Mouse (Mus musculus) embryo, embryonic 11 days (tissue): ENCODE results near the gene Sdsl.

Source experiments
- DNase-seq: peaks from one replicate; pipeline ENCODE4 v3.0.0-alpha.2; 2015

The Sdsl gene

DNA sequence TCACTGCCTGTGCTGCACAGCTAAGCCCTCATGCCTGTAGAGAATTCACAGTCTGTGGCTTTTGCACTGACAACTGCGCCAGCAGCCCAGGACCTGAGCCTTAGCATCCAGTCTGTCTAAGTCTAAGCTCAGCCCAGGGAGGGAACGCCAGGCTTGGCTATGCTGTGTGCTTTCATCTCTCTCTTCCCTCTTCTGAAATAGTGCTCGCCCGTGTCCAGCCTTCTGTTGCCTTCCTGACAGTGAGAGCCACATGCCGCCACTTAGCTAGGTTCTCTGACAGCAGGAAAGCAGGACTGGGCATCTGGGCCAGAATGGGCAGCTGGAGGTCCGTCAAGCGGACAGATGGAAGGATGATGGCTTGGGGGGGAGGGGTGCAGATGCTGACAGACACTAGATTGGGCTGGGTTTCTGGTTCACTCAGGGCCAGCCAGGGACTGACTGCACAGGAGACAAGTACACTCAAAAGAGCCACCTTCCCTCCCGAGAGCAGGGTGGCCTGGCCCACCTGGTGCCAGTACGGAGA lies 21.3 kb upstream of the Sdsl start:
- no peak for DNase-seq

- no peak for DNase-seq
These were observed 20.8 kb upstream of the Sdsl start for GRCm38 (mm10) chr5:120493440-120493839.

DNA sequence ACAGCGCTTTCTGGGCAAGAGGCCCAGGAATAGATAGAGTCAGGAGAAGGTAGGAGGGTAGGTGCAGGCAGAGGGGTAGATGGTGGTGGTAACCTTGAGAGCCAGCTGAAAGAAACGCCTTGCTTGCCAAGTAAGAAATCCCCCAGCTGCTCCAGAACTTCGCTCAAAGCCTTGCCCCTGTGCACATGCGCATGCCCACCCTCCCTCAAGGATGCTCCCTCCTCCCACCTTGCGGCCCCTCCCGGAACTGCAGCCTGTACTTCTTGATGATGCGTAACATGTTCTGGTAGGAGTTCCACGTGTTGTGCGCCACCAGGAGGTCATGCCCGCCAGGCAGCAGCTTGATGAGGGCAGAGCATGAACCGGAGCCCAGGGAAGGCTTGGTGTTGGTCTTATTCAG lies 19.8 kb upstream of the Sdsl start:
- DNase-seq: peak; percentile 48

DNA sequence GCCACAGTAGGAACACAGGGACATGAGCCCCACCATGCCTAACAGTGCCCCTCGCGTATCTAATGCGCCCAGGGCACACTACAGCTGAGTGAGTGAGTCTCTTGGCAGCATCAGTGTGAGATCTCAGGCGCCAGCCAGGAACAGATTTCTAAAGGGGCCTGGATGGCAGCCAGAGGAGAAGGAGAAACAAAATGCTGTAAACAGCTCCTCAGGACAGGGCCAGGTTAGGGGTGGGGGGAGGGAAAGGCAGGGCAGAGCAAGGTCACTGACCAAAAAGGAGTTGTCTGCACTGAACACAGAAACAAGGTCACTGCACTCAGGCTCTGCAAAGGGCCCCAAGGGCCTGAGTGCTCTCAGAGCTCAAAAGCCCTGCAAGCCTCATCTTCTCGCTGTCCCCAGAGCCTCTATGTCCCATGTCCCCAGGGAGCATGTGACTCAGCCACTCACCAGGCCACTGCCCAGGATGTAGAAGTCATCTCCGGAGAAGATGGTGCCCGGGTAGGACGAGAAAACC lies 18.1 kb upstream of the Sdsl start:
- DNase-seq: no peak

- no peak for DNase-seq
These were observed 15.2 kb upstream of the Sdsl start for GRCm38 (mm10) chr5:120487844-120488243.

- DNase-seq: no peak
These were observed 10.8 kb upstream of the Sdsl start for GRCm38 (mm10) chr5:120483399-120483798.

DNA sequence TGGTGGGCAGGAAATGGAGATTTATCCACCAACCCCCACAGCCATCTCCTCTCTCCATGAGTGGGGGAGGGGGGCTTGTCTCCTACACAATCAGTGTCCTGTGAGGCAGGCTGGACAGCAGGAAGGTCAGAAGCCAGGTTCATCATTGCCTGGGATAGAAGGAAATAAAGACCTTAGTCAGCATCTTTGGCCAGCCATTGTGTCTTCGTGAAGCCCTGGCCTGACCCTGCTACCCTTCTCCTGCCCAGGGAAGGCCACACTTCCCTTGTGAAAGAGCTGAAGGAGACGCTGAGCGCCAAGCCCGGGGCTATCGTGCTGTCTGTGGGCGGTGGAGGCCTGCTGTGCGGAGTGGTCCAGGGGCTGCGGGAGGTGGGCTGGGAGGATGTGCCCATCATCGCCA lies 8.6 kb upstream of the Sdsl start:
- no peak for DNase-seq

DNA sequence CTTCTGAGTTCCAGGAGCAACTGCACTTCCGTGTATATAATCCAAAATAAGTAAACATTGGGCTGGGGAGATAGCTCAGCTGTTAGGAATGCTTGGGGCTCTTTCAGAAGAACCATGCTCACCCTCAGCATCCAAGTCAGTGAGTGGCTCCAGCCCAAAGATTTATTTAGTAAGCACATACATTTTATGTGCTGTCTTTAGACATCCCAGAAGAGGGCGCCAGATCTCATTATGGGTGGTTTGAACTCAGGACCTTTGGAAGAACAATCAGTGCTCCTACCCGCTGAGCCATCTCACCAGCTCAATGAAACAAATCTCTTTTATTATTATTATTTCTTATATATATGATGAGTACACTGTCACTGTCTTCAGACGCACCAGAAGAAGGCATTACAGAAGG lies 6.9 kb upstream of the Sdsl start:
- no peak for DNase-seq

- DNase-seq: no peak
These were observed 5.4 kb upstream of the Sdsl start for GRCm38 (mm10) chr5:120477993-120478392.

DNA sequence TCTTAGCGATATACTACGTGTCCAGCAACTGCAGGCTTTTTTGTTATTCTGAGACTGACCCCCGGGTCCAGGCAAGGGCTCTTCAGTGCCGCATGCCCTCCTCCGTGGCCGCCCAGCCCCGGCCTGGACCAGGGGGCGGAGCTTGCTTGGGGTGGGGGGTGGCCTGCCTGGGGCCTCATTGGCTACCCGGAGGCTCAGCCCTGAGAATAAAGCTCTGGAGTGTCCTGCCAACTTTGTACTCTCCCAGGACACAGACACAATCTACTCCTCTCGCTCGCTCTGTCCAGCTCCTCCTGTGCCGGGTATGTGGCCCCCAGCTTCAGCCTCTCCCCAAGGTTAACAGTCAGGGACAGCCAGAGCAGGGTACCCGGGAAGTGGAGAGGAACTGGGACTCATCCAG lies 3.7 kb upstream of the Sdsl start, which contains the start of gene Sds:
Gene Sds, plus strand, starts transcription at position 231 of the 400 bp plus-strand sequence.
- peak; percentile 22 for DNase-seq

DNA sequence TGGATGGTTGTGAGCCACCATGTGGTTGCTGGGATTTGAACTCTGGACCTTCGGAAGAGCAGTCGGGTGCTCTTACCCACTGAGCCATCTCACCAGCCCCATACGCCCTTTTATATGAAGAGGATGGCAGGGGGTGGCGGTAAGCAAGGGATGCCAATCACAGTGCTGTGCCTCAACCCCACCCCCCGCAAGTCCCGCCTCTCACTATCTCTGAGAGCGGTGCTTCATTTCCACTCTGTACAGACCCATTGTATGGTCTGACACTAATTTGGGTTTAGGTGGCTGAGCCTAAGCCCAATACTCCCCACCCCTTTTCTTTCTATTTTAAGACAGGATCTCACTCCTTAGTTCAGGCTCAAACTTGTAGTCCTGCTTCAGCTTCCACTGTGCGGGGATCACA lies 3.3 kb upstream of the Sdsl start:
- no peak for DNase-seq

GRCm38 (mm10) chr5:120473361-120473760 lies 751 bp upstream of the Sdsl start:
- no peak for DNase-seq

DNA sequence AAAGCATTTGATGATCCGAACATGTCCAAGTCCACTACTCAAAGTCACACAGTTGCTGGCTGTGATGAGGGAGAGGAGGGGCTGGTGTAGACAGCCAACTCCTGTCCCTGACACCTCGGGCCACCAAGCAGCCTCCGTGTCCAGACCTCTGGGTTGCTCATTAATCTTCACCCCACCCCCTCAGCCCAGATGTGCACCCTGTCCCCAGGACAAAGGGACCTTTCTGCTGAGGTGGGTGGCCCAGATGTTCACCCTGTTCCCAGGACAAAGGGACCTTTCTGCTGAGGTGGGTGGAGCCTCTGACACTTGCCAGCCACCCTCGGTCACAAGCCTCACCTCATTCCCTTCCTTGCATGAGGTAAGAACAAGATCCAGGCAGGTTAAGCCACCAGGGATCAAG lies 1.1 kb downstream of the Sdsl start:
- no peak for DNase-seq

- DNase-seq: no peak
These were observed 3.8 kb downstream of the Sdsl start for GRCm38 (mm10) chr5:120468830-120469229.

GRCm38 (mm10) chr5:120468336-120468735 lies 4.3 kb downstream of the Sdsl start:
- no peak for DNase-seq

GRCm38 (mm10) chr5:120467026-120467425 lies 5.6 kb downstream of the Sdsl start:
- DNase-seq: peak; percentile 36

- no peak for DNase-seq
These were observed 6.8 kb downstream of the Sdsl start for GRCm38 (mm10) chr5:120465860-120466259.

DNA sequence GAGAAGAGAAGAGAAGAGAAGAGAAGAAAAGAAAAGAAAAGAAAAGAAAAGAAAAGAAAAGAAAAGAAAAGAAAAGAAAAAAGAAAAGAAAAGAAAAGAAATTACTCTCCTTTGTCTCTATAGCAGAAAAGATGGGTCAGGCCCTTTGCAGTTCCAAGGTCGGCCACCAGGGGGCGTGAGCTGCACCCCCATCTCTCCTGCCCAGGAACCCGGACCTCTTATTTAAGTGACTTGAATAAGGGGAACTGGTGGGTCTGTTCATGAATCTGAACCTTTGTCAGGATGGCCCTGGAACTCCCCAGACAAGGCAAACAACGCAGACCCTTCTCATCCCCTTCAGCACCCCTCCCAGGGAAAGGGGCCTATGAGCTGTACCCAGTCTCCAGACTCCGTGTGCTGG lies 7.5 kb downstream of the Sdsl start:
- no peak for DNase-seq

DNA sequence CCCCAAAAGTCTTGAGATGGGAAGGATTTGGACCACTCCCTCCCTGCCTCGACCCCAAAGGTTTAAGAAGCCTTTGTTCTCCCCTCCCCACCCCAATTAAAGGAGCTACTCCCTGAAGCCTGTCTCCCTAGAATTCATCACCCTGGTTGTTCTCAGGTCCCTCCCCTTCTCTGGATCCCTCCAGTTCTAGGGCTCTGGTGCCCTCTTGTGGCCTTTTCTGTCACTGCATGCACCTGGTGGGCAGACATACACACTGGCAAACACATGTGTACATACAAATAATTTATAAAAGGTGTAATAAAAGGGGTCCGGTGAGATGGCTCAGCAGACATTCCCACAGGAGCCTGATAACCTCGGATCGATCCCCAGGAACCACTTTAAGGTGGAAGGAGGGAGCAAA lies 8.3 kb downstream of the Sdsl start:
- DNase-seq: no peak

DNA sequence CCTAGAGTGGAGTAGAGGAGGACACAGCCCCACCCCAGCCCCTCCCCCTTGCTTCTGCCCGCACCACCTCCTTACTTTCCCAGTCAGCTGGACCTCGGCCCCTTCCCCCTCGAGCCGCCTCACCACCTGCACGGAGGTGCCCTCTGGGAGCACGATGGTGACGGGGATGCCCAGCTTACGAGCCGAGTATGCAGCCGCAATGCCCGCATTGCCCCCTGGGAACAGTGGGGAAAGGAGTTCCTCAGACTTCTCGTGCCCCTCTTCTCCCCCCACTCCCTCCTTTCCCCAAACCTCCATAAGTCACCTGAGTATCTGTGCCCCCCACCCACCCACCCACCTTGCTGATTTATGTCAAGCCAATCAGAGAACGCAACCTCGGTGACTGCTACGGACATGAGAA lies 10.7 kb downstream of the Sdsl start:
- DNase-seq: no peak

DNA sequence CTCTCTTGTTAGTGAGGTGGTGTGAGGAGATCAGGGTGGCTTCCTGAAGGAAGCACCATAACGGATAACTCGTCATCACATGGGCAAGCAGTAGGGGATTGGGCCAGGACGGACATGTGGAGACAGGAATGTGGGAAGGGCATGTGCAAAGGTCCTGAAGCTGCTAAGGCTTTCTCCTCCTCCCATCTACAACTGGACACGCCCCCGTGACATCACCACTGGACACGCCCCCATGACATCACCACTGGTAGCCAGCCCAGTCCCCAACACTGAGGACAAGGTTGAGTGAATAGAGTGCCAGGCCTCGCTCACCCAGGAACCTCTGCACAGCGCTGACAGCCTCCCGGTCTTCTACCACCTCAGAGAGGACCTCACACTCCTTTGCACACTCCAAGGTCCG lies 13.5 kb downstream of the Sdsl start:
- DNase-seq: no peak

DNA sequence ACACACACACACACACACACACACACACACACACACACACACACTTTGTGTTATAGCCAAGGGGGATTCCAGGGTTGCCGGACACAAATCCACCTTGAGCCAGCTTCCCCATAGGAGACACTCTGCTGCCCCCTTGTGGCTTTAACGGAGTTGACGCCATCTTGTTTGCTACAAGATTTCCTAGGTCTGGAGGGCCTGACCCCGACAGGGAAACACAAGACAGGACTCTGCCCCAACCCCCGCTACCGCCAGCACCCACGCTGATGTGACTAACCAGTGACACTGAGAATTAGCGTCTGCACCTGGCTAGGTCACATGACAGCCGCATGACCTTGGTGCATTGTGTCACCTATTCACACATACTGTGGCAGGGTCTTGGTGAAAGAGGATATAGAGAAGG lies 15.0 kb downstream of the Sdsl start:
- peak; percentile 94 for DNase-seq

DNA sequence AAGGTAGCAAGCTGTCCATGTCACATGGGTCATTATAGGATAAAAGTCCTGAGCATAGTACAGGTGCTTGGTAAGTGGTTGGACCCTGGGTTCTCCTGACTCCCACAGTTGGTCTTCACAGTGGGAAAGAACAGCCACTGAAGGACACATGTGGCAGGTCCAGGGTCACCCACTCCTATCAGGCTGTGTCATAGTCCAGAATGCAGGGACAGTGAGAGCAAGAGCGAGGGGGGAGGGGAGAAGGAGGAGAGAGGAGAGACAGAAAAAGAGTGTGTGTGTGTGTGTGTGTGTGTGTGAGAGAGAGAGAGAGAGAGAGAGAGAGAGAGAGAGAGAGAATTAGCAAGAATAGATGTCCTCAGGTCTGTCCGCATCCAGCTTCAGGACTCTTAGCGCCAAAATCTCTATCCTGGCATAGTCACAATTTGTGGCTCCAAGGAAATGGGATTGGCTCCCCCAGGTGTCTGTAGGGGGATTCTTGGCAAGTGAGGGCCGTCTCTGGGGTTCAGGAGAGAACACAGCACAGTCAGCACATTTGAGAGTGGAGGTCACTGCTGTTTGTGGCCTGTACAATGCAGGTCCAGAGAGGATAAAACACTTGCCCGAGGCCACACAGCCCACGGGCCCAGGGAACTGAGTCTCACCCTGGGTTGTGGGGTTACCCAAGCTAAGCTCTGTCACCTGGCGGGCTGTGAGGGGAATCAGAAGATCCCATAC lies 15.6 kb downstream of the Sdsl start:
- DNase-seq: no peak

GRCm38 (mm10) chr5:120456253-120456652 lies 16.4 kb downstream of the Sdsl start:
- DNase-seq: no peak
